Mouse (Mus musculus): ENCODE measurements around the gene Acsm1. TPM values are rescaled to one million over a fixed set of nuclear protein-coding genes. Genes with fewer than 3 reads are reported as not detected.

Gene Acsm1
- polyA plus RNA-seq, 1 experiment from 2014 or later, result not detected

DNA sequence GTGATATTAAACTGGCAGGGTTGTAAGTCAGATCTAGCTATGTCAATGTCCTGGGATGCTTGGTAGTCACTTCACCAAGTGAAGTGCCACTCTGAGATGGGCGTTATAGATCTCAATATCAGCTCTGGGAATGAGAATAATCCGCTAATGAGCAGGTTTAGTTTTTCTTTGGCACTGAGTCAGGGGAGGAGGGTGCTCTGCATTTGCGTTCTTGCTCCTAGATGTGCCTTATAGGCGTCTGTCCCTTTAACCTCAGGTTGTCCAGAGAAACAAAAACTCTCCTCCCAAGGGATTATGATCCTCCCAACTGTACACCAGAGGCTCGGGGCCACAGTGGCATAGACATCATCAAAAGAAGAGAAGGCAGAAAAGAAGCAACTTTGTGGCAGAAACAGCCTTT is 82.9 kb downstream of the Acsm1 start, which contains the start of gene Acsm4:
TSS of gene Acsm4 (plus strand) at position 301 of the 400 bp plus-strand sequence.
- no peaks in the 10 kb centered on the region for H3K4me1 ChIP-seq (replicated peaks; ENCODE audit: control insufficient read depth, insufficient read depth, low read length)
- WGBS, result 76% methylated on average over 5 of the region's 5 CpGs
- no peaks in the 10 kb centered on the region for H3K36me3 ChIP-seq (ENCODE audit: control insufficient read depth, insufficient read depth, low read length)

DNA sequence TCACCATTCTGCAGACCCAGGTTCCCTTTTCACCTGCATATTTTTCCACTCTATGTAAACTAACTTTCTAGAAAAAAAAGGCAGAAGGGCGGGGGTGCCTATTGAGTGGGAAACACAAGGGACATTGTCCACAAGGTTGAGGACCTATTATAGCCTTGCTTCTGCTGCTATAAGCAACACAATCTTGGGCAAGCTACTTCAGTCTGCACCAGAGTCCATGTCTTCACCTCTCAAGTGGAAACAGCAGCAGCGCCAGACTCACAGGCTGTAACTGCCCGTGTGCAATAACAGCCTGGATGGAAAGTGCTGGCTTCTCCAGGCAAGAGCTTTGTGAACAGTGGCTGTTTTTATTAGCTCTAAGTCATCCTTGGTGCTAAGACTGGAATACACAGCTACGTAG is 85.5 kb downstream of the Acsm1 start:
- 85% methylated on average over 4 of the region's 4 CpGs for WGBS
- no peaks in the 10 kb centered on the region for H3K36me3 ChIP-seq (ENCODE audit: control insufficient read depth, insufficient read depth, low read length)
- no peaks in the 10 kb centered on the region for H3K4me1 ChIP-seq (replicated peaks; ENCODE audit: control insufficient read depth, insufficient read depth, low read length)
- no peaks in the 10 kb centered on the region for H3K27me3 ChIP-seq (ENCODE audit: control insufficient read depth, insufficient read depth, low read length)
- DNase-seq (ENCODE audit: low spot score) (no peak), ATAC-seq (ENCODE audit: low FRiP score) (no peak)
- no peak overlapping the region for H3K4me3 ChIP-seq (ENCODE audit: low read depth, low read length)
- H3K27ac ChIP-seq (ENCODE audit: low read depth, low read length), result no peak overlapping the region
- H3K4me2 ChIP-seq (replicated peaks; ENCODE audit: low read depth, low read length), result no peak overlapping the region
- no peaks in the 10 kb centered on the region for H3K9me3 ChIP-seq (ENCODE audit: control insufficient read depth, low read length)
- H3K9ac ChIP-seq (ENCODE audit: low read depth, low read length), result no peak overlapping the region

More for the DNA sequence above, 82.9 kb downstream of the Acsm1 start, which contains the start of gene Acsm4:
- Histone ChIP-seq H3K27ac (ENCODE audit: low read depth, low read length) (no peak within 1 kb of the TSS), H3K9me3 (ENCODE audit: control insufficient read depth, low read length) (no peaks in the 10 kb centered on the region), H3K4me3 (ENCODE audit: low read depth, low read length) (no peak within 1 kb of the TSS), H3K9ac (ENCODE audit: low read depth, low read length) (no peak within 1 kb of the TSS), H3K27me3 (ENCODE audit: control insufficient read depth, insufficient read depth, low read length) (no peaks in the 10 kb centered on the region), H3K4me2 (replicated peaks; ENCODE audit: low read depth, low read length) (no peak within 1 kb of the TSS)
- ATAC-seq (ENCODE audit: low FRiP score), result no peak
- no peak for DNase-seq (ENCODE audit: low spot score)

DNA sequence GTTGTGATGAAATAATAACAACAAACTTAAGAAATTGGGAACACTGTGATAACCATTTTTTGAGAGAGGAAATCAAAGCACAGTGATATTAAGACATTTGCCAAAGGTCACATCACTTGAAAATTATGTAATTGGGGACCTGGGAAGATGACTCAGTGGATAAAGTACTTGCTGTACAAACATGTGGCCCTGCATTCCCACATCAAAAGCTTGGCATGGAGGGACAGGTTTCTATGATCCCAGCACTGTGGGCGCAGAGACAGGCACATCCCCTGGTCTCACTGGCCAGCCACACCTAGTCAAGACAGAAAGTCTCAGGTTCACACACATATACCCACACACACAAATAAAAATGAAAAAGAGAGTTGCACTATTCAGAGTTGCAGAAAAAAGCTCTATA is 88.1 kb downstream of the Acsm1 start:
- no peaks in the 10 kb centered on the region for H3K27me3 ChIP-seq (ENCODE audit: control insufficient read depth, insufficient read depth, low read length)
- no peak overlapping the region for H3K9ac ChIP-seq (ENCODE audit: low read depth, low read length)
- no peak overlapping the region for H3K4me2 ChIP-seq (replicated peaks; ENCODE audit: low read depth, low read length)
- no peaks in the 10 kb centered on the region for H3K4me1 ChIP-seq (replicated peaks; ENCODE audit: control insufficient read depth, insufficient read depth, low read length)
- no peak overlapping the region for H3K4me3 ChIP-seq (ENCODE audit: low read depth, low read length)
- no peaks in the 10 kb centered on the region for H3K36me3 ChIP-seq (ENCODE audit: control insufficient read depth, insufficient read depth, low read length)
- no peak for DNase-seq (ENCODE audit: low spot score)
- 91% methylated on average over 1 of the region's 1 CpGs for WGBS
- ATAC-seq (ENCODE audit: low FRiP score), result no peak
- H3K9me3 ChIP-seq (ENCODE audit: control insufficient read depth, low read length), result no peaks in the 10 kb centered on the region
- H3K27ac ChIP-seq (ENCODE audit: low read depth, low read length), result no peak overlapping the region

Other genes starting within 250 kb of the Acsm1 start
- gene Gp2, start 147.7 kb upstream of the Acsm1 start, polyA plus RNA-seq (2014; fragmentation: Nextera tagmentation; extraction: Ambion mirVana), result not detected in 2 replicates
- gene Umod, start 127.7 kb upstream of the Acsm1 start, polyA plus RNA-seq (2014; fragmentation: Nextera tagmentation; extraction: Ambion mirVana), result not detected in 2 replicates
- gene Acsm5, start 87.6 kb upstream of the Acsm1 start, polyA plus RNA-seq (2014; fragmentation: Nextera tagmentation; extraction: Ambion mirVana), result not detected in 2 replicates
- gene Pdilt, start 83.5 kb upstream of the Acsm1 start, polyA plus RNA-seq (2014; fragmentation: Nextera tagmentation; extraction: Ambion mirVana), result 0.28 TPM in 1 of 2 replicates, not detected in the other
- gene Acsm2, start 52.7 kb upstream of the Acsm1 start, polyA plus RNA-seq (2014; fragmentation: Nextera tagmentation; extraction: Ambion mirVana), result not detected in 2 replicates
- gene Acsm4, start 83.0 kb downstream of the Acsm1 start, polyA plus RNA-seq (2014; fragmentation: Nextera tagmentation; extraction: Ambion mirVana), result not detected in 2 replicates
- 89.7 and 99.0 TPM in 2 replicates for gene Thumpd1, start 113.8 kb downstream of the Acsm1 start, polyA plus RNA-seq (2014; fragmentation: Nextera tagmentation; extraction: Ambion mirVana)
- 0.18 and 0.57 TPM in 2 replicates for gene Acsm3, start 153.9 kb downstream of the Acsm1 start, polyA plus RNA-seq (2014; fragmentation: Nextera tagmentation; extraction: Ambion mirVana)
- 24.0 and 27.4 TPM in 2 replicates for gene Rexo5, start 187.0 kb downstream of the Acsm1 start, polyA plus RNA-seq (2014; fragmentation: Nextera tagmentation; extraction: Ambion mirVana)
- 33.5 and 37.3 TPM in 2 replicates for gene Eri2, start 187.0 kb downstream of the Acsm1 start, polyA plus RNA-seq (2014; fragmentation: Nextera tagmentation; extraction: Ambion mirVana)